Mouse (Mus musculus) MEL (cell line): ENCODE measurements at regions not wholly inside any gene's neighbourhood (a gene's known extent, or its start where the extent isn't known, plus 50 kb on each side); places are given as distances from the start of the nearest gene placed in this dataset.
A peak's percentile ranks its signal among the peaks of the same experiment; 100 is the strongest.

Source experiments
- BHLHE40 ChIP-seq: IDR thresholded peaks from 2 replicates; pipeline ENCODE4 v1.6.1; 2012; ENCODE audit warnings: low read depth, mild to moderate bottlenecking, inconsistent platforms, low read length, improper control_type of control experiment, borderline replicate concordance
- CHD1 ChIP-seq: IDR thresholded peaks from 2 replicates; pipeline ENCODE4 v1.6.1; 2012; ENCODE audit warnings: low read depth, mild to moderate bottlenecking, inconsistent platforms, low read length, improper control_type of control experiment
- CTCF ChIP-seq, 3 experiments: IDR thresholded peaks in 2 of 3; conservative IDR thresholded peaks in 1 of 3; 2 replicates each; pipeline ENCODE4 v1.5.1; 2011 to 2012; ENCODE audit warnings: low read length in 3 of 3, low read depth in 2 of 3, mild to moderate bottlenecking in 2 of 3, improper control_type of control experiment in 1 of 3, inconsistent platforms in 1 of 3, mixed read lengths in 1 of 3, moderate library complexity in 1 of 3; ENCODE audit not compliant: control insufficient read depth in 1 of 3, insufficient read depth in 1 of 3, poor library complexity in 1 of 3, severe bottlenecking in 1 of 3
- E2F4 ChIP-seq: IDR thresholded peaks from 2 replicates; pipeline ENCODE4 v1.6.1; 2011; ENCODE audit warnings: low read depth, low read length, improper control_type of control experiment, borderline replicate concordance
- ELF1 ChIP-seq: IDR thresholded peaks from 2 replicates; pipeline ENCODE4 v1.6.1; 2014; ENCODE audit warnings: low read depth, mild to moderate bottlenecking, inconsistent platforms, low read length, improper control_type of control experiment, moderate library complexity
- GATA1 ChIP-seq: IDR thresholded peaks from 2 replicates; pipeline ENCODE4 v1.6.1; 2011; ENCODE audit warnings: low read depth, low read length, improper control_type of control experiment
- HCFC1 ChIP-seq: IDR thresholded peaks from 2 replicates; pipeline ENCODE4 v1.6.1; 2012; ENCODE audit warnings: low read depth, mild to moderate bottlenecking, inconsistent platforms, low read length, improper control_type of control experiment, moderate library complexity
- KAT2A ChIP-seq: conservative IDR thresholded peaks from 2 replicates; pipeline ENCODE4 v1.6.1; 2012; ENCODE audit warnings: low read depth, low read length, improper control_type of control experiment, inconsistent platforms
- MYC ChIP-seq: IDR thresholded peaks from 2 replicates; pipeline ENCODE4 v1.6.1; 2011; ENCODE audit warnings: low read depth, mild to moderate bottlenecking, low read length, improper control_type of control experiment, moderate library complexity
- NRF1 ChIP-seq: IDR thresholded peaks from 2 replicates; pipeline ENCODE4 v1.6.1; 2014; ENCODE audit warnings: low read depth, mild to moderate bottlenecking, inconsistent platforms, low read length, improper control_type of control experiment, moderate library complexity; ENCODE audit not compliant: poor library complexity, insufficient read depth, severe bottlenecking
- POLR2A ChIP-seq, 2 experiments: IDR thresholded peaks; 2 replicates each; pipeline ENCODE4 v1.6.1; 2011 to 2012; ENCODE audit warnings: low read length in 2 of 2, mild to moderate bottlenecking in 2 of 2, control low read depth in 1 of 2, improper control_type of control experiment in 1 of 2, low read depth in 1 of 2, moderate library complexity in 1 of 2; ENCODE audit not compliant: control insufficient read depth in 1 of 2, insufficient read depth in 1 of 2, poor library complexity in 1 of 2
- POLR2AphosphoS2 ChIP-seq: IDR thresholded peaks from 2 replicates; pipeline ENCODE4 v1.6.1; 2011; ENCODE audit warnings: low read length, improper control_type of control experiment
- SIN3A ChIP-seq: IDR thresholded peaks from 2 replicates; pipeline ENCODE4 v1.6.1; 2012; ENCODE audit warnings: low read length, improper control_type of control experiment, inconsistent platforms
- TAL1 ChIP-seq: IDR thresholded peaks from 2 replicates; pipeline ENCODE4 v1.6.1; 2012; ENCODE audit warnings: mild to moderate bottlenecking, inconsistent platforms, low read length, moderate library complexity, mixed read lengths

DNA sequence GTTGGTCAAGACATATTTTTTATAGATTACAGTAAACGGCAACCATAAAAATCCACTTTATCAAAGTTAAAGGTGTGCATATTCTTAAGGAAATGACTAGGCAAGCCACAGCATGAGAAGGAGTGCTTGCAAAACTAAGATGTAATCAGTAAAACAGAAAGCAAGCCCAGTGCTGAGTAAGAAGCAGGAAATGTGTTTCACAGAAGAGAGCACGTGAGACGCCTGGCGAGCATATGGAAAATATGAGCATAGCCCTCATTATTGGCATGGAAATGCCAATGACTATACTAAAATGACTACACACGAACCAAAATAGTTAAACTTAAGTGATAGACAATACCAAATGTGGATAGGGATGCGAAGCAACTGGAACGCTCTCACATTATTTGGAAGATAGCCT lies 123.2 kb upstream of the Max start:
- TF ChIP-seq KAT2A (no peak), TAL1 (peak; percentile 67), POLR2A (IDR thresholded peaks at IDR 0.05; ENCODE audit: control insufficient read depth in 1 of 2, insufficient read depth in 1 of 2, low read depth in 1 of 2, low read length in 2 of 2, poor library complexity in 1 of 2) (peak in 1 of 2 experiments; percentile 69; a peak in 2 of 4 replicates), ELF1 (no peak), E2F4 (no peak), MYC (no peak), HCFC1 (no peak), CTCF (IDR thresholded peaks at IDR 0.05 in 2 of 3, conservative IDR thresholded peaks at IDR 0.05 in 1 of 3; ENCODE audit: control insufficient read depth in 1 of 3, insufficient read depth in 1 of 3, low read depth in 2 of 3, low read length in 3 of 3, poor library complexity in 1 of 3, severe bottlenecking in 1 of 3) (no peak), GATA1 (peak; percentile 94), BHLHE40 (no peak), CHD1 (no peak), NRF1 (no peak), SIN3A (no peak), POLR2AphosphoS2 (no peak)
